Mouse (Mus musculus): ENCODE data around the gene B9d2. TPM values are rescaled to one million over a fixed set of nuclear protein-coding genes. Genes with fewer than 3 reads are reported as not detected.

B9d2 gene
- polyA plus RNA-seq, 1 experiment from 2014 or later: 42.9 TPM

GRCm38 (mm10) chr7:25655601-25656428 is 24.8 kb upstream of the B9d2 start:
- no peak overlapping the region for H3K9ac ChIP-seq (replicated peaks)
- H3K4me3 ChIP-seq (replicated peaks): no peak overlapping the region
- H3K9me3 ChIP-seq (replicated peaks): no peaks in the 10 kb centered on the region
- H3K27me3 ChIP-seq (replicated peaks): no peaks in the 10 kb centered on the region
- H3K4me1 ChIP-seq: peaks cover 37% of the 10 kb centered on the region
- no peak for ATAC-seq (ENCODE audit: low FRiP score)
- H3K36me3 ChIP-seq: 0 out of 2 replicates have a peak, but pooled peaks cover 7% of the 10 kb centered on the region
- no peak overlapping the region for H3K27ac ChIP-seq (replicated peaks)
- WGBS: 78% methylated on average over 11 of the region's 11 CpGs
- no peak overlapping the region for H3K4me2 ChIP-seq

GRCm38 (mm10) chr7:25657785-25658184 is 22.8 kb upstream of the B9d2 start:
- WGBS: 39% methylated on average over 10 of the region's 10 CpGs
- Histone ChIP-seq H3K9me3 (replicated peaks) (no peaks in the 10 kb centered on the region), H3K27ac (replicated peaks) (no peak overlapping the region), H3K36me3 (peaks cover 7% of the 10 kb centered on the region; the same call in 1 of the 2 replicates), H3K9ac (replicated peaks) (peak overlapping the region; percentile 77), H3K4me3 (replicated peaks) (peak overlapping the region; percentile 82), H3K4me2 (peak overlapping the region; percentile 88), H3K27me3 (replicated peaks) (no peaks in the 10 kb centered on the region), H3K4me1 (peaks cover 37% of the 10 kb centered on the region)
- ATAC-seq (ENCODE audit: low FRiP score): no peak

GRCm38 (mm10) chr7:25658657-25659472 is 21.7 kb upstream of the B9d2 start, which contains the start of the genes Bckdha and Exosc5:
Gene Bckdha, minus strand, starts transcription at chr7:25658981.
Gene Exosc5, plus strand, starts transcription at chr7:25659164.
- Histone ChIP-seq H3K4me2 (peak within 1 kb of the TSS; percentile 88), H3K4me3 (replicated peaks) (peak within 1 kb of the TSS; percentile 82), H3K9me3 (replicated peaks) (no peaks in the 10 kb centered on the region), H3K9ac (replicated peaks) (peak within 1 kb of the TSS; percentile 77), H3K27me3 (replicated peaks) (no peaks in the 10 kb centered on the region), H3K27ac (replicated peaks) (peak within 1 kb of the TSS; percentile 84), H3K36me3 (peaks cover 7% of the 10 kb centered on the region; the same call in 1 of the 2 replicates), H3K4me1 (peaks cover 37% of the 10 kb centered on the region)
- WGBS: under 1% methylated on average over 50 of the region's 50 CpGs
- peak; percentile 99 for ATAC-seq (ENCODE audit: low FRiP score)

- no peaks in the 10 kb centered on the region for H3K9me3 ChIP-seq (replicated peaks)
- H3K9ac ChIP-seq (replicated peaks): no peak overlapping the region
- no peaks in the 10 kb centered on the region for H3K4me1 ChIP-seq
- no peaks in the 10 kb centered on the region for H3K27me3 ChIP-seq (replicated peaks)
- H3K27ac ChIP-seq (replicated peaks): no peak overlapping the region
- 96% methylated on average over 8 of the region's 8 CpGs for WGBS
- no peak overlapping the region for H3K4me2 ChIP-seq
- no peak overlapping the region for H3K4me3 ChIP-seq (replicated peaks)
- peaks cover 41% of the 10 kb centered on the region for H3K36me3 ChIP-seq
- ATAC-seq (ENCODE audit: low FRiP score): no peak
Measured at GRCm38 (mm10) chr7:25666381-25666780, 14.2 kb upstream of the B9d2 start.

GRCm38 (mm10) chr7:25669158-25669557 is 11.4 kb upstream of the B9d2 start:
- Histone ChIP-seq H3K4me2 (no peak overlapping the region), H3K9me3 (replicated peaks) (no peaks in the 10 kb centered on the region), H3K4me1 (peaks cover 2% of the 10 kb centered on the region), H3K9ac (replicated peaks) (no peak overlapping the region), H3K27ac (replicated peaks) (no peak overlapping the region), H3K4me3 (replicated peaks) (no peak overlapping the region), H3K36me3 (peaks cover 34% of the 10 kb centered on the region), H3K27me3 (replicated peaks) (peaks cover 14% of the 10 kb centered on the region; the same call in 1 of the 2 replicates)
- 95% methylated on average over 10 of the region's 10 CpGs for WGBS
- no peak for ATAC-seq (ENCODE audit: low FRiP score)

- no peak overlapping the region for H3K4me2 ChIP-seq
- H3K36me3 ChIP-seq: peaks cover 30% of the 10 kb centered on the region
- H3K9ac ChIP-seq (replicated peaks): no peak overlapping the region
- peaks cover 7% of the 10 kb centered on the region for H3K4me1 ChIP-seq
- no peak for ATAC-seq (ENCODE audit: low FRiP score)
- 78% methylated on average over 9 of the region's 9 CpGs for WGBS
- peaks cover 19% of the 10 kb centered on the region; the same call in 1 of the 2 replicates for H3K27me3 ChIP-seq (replicated peaks)
- H3K9me3 ChIP-seq (replicated peaks): no peaks in the 10 kb centered on the region
- no peak overlapping the region for H3K4me3 ChIP-seq (replicated peaks)
- no peak overlapping the region for H3K27ac ChIP-seq (replicated peaks)
Measured at GRCm38 (mm10) chr7:25669631-25670030, 10.9 kb upstream of the B9d2 start.

DNA sequence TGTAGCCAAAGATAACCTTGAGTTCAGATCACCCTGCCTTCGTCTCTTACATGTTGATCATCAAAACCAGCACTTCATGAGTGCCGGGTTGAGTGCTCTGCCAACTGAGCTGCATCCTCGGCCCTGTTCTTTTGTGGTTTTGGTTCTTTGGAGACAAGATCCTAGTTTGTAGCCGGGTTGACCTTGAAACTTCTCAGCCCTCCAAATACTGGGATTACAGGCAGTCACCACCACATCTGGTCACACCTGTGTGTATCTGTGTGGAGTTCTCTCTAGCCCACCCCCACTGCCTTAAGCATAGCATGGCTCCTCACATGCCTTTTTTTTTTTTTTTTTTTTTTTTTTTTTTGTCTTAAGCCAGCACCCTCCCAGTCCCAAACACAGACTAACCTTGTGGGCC is 10.5 kb upstream of the B9d2 start:
- Histone ChIP-seq H3K9ac (replicated peaks) (no peak overlapping the region), H3K4me1 (peaks cover 12% of the 10 kb centered on the region), H3K27ac (replicated peaks) (no peak overlapping the region), H3K4me3 (replicated peaks) (no peak overlapping the region), H3K36me3 (peaks cover 28% of the 10 kb centered on the region), H3K9me3 (replicated peaks) (no peaks in the 10 kb centered on the region), H3K27me3 (replicated peaks) (peaks cover 20% of the 10 kb centered on the region; the same call in 1 of the 2 replicates), H3K4me2 (no peak overlapping the region)
- WGBS: 91% methylated on average over 4 of the region's 4 CpGs
- ATAC-seq (ENCODE audit: low FRiP score): no peak

DNA sequence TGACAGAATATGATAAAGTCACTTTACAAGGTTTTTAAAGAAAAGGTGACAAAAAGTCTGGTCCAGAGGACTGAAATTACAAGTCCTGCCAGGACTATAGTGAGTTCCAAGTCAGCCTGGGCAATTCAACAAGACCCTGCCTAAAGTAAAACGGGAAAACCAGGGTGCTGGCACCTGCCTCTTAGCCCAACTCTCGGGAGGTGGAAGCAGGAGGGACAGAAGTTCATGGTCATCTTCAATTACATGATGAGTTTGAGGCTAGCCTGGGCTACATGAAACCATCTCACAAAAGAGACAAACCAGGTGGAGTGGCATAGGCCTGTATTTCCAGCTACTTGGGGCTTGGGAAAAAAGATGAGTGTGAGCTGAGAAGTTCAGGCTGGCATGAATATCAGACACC is 8.9 kb upstream of the B9d2 start:
- no peak overlapping the region for H3K27ac ChIP-seq (replicated peaks)
- no peak overlapping the region for H3K9ac ChIP-seq (replicated peaks)
- H3K4me2 ChIP-seq: no peak overlapping the region
- ATAC-seq (ENCODE audit: low FRiP score): no peak
- H3K9me3 ChIP-seq (replicated peaks): no peaks in the 10 kb centered on the region
- H3K4me3 ChIP-seq (replicated peaks): no peak overlapping the region
- 74% methylated on average over 2 of the region's 2 CpGs for WGBS
- H3K36me3 ChIP-seq: peaks cover 19% of the 10 kb centered on the region
- peaks cover 25% of the 10 kb centered on the region; the same call in 1 of the 2 replicates for H3K27me3 ChIP-seq (replicated peaks)
- peaks cover 22% of the 10 kb centered on the region for H3K4me1 ChIP-seq

DNA sequence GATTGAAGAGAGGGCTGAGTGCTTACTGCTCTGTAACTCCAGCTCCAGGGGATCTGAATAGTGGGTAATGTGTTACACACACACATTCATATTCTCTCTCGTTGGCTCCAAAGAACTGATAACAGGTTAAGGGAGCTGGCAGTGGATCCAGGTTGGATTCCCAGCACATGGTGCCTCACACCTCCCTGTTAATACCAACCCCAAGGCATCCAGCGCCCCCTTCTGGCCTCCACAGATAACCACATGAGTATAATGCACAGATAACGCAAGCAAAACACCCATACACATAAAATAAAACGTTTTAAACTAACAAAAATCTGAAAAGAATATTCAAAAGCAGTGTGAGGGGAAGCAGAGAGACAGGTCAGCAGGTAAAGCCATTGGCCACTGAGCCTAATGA is 8.1 kb upstream of the B9d2 start:
- no peak for ATAC-seq (ENCODE audit: low FRiP score)
- Histone ChIP-seq H3K9ac (replicated peaks) (no peak overlapping the region), H3K4me3 (replicated peaks) (no peak overlapping the region)

DNA sequence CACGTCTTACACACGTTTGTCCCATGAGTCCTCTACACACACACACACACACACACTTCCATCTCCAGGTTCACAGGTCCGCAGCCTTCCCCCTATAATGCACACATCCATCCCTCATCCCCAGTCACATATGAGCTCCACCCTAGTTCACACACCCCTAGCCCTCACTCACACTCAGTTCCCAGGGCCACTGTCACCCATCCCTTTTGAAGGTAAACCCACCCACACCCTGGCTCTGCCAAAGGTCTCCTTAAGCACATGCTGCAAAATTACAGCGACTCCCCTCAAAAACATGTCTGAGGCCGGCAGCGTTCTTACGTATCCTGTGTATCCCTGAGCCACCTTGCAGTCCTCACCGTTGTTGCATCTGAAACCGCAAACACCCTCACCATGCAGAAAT is 6.3 kb upstream of the B9d2 start:
- 29% methylated on average over 9 of the region's 9 CpGs for WGBS
- Histone ChIP-seq H3K9me3 (replicated peaks) (no peaks in the 10 kb centered on the region), H3K9ac (replicated peaks) (peak overlapping the region; percentile 65), H3K36me3 (peaks cover under 1% of the 10 kb centered on the region; the same call in 1 of the 2 replicates), H3K4me3 (replicated peaks) (peak overlapping the region; percentile 54), H3K27me3 (replicated peaks) (peaks cover 27% of the 10 kb centered on the region; the same call in 1 of the 2 replicates), H3K27ac (replicated peaks) (no peak overlapping the region), H3K4me2 (peak overlapping the region; percentile 79), H3K4me1 (peaks cover 26% of the 10 kb centered on the region)
- peak; percentile 18; the same call in 1 of the 2 replicates for ATAC-seq (ENCODE audit: low FRiP score)

More for the DNA sequence above, 8.1 kb upstream of the B9d2 start:
- Histone ChIP-seq H3K4me2 (no peak overlapping the region), H3K27ac (replicated peaks) (no peak overlapping the region), H3K9me3 (replicated peaks) (no peaks in the 10 kb centered on the region), H3K36me3 (peaks cover 15% of the 10 kb centered on the region), H3K4me1 (peaks cover 26% of the 10 kb centered on the region), H3K27me3 (replicated peaks) (peaks cover 25% of the 10 kb centered on the region; the same call in 1 of the 2 replicates)
- WGBS: 49% methylated on average over 4 of the region's 4 CpGs

GRCm38 (mm10) chr7:25674719-25675300 is 5.8 kb upstream of the B9d2 start, which contains the start of gene Tmem91:
Gene Tmem91, minus strand, starts transcription at chr7:25675166.
- Histone ChIP-seq H3K36me3 (no peaks in the 10 kb centered on the region), H3K27ac (replicated peaks) (no peak within 1 kb of the TSS), H3K27me3 (replicated peaks) (peaks cover 27% of the 10 kb centered on the region; the same call in 1 of the 2 replicates), H3K4me3 (replicated peaks) (peak within 1 kb of the TSS; percentile 54), H3K9ac (replicated peaks) (peak within 1 kb of the TSS; percentile 65), H3K4me2 (peak within 1 kb of the TSS; percentile 79), H3K9me3 (replicated peaks) (no peaks in the 10 kb centered on the region), H3K4me1 (peaks cover 27% of the 10 kb centered on the region)
- ATAC-seq (ENCODE audit: low FRiP score): peak; percentile 83
- WGBS: 2% methylated on average over 29 of the region's 29 CpGs
